Mouse (Mus musculus) bone marrow, adult 2 months (tissue): ENCODE results near the gene Ahsa1.

ENCODE experiments used
- CTCF ChIP-seq: fragments of 200-500 bp; IDR thresholded peaks from 2 replicates; pipeline ENCODE4 v1.5.1; 2011; ENCODE audit warnings: low read length, control low read depth; ENCODE audit not compliant: control insufficient read depth, insufficient read depth
- POLR2A ChIP-seq: fragments of 200-500 bp; IDR thresholded peaks from 2 replicates; pipeline ENCODE4 v1.6.1; 2011; ENCODE audit warnings: low read depth, mild to moderate bottlenecking, control low read depth, low read length, borderline replicate concordance; ENCODE audit not compliant: control insufficient read depth

- TF ChIP-seq POLR2A (no peak), CTCF (no peak)
Observed at GRCm38 (mm10) chr12:87260562-87260961, 5.7 kb upstream of the Ahsa1 start.
